Mouse (Mus musculus): ENCODE measurements around the gene Ubn1. TPM values are rescaled to one million over a fixed set of nuclear protein-coding genes. Genes with fewer than 3 reads are reported as not detected.

Gene Ubn1
- total RNA-seq, 2 experiments from 2014 or later, result 24.7 to 25.4 TPM

DNA sequence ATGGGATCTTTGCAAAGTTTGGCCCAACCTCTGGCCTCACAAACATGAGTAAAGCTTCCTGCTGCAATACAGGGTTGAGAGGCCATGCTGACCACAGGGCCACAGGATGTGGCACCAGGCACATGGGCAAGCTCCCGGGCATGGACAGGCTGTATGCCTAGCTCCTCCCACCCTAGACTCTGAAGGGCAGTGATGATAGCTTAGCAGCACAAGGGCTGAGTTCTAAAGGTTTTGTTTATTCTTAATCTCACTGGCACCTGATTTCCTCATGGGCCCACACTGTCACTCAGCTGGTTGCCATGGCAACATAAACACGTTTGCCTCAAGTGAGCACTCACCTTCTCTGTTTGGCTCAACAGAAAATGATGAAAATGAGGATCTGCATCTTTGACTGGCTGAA is 20.0 kb upstream of the Ubn1 start:
- TF ChIP-seq CTCF (IDR thresholded peaks at IDR 0.05), result no peak
- intact Hi-C loops (cut with DNase I), result no loop called here
- Histone ChIP-seq H3K27ac (no peak overlapping the region), H3K4me3 (no peak overlapping the region)
- DNase-seq, result no peak

DNA sequence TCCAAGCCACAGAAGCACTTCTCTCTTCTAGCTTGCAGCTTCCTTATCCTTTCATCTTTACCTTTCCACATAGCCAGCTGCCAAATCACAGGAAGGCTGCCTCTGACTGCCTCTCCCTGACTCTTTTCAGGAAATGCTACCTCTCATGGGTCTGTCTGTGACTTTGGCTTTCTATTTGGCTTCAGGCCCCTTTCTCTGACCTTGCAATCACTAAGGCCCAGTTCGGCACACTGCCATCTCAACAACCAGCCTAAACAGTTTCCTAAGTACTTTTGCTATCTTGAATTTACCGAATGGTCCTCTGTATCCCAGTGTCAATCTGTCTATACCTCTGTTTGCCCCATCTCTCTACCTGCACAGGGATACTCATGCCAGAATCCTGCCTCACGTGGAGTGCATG is 14.3 kb upstream of the Ubn1 start:
- intact Hi-C loops (cut with DNase I), result no loop called here
- Histone ChIP-seq H3K4me3 (no peak overlapping the region), H3K27ac (no peak overlapping the region)
- no peak for DNase-seq
- no peak for TF ChIP-seq CTCF (IDR thresholded peaks at IDR 0.05)

DNA sequence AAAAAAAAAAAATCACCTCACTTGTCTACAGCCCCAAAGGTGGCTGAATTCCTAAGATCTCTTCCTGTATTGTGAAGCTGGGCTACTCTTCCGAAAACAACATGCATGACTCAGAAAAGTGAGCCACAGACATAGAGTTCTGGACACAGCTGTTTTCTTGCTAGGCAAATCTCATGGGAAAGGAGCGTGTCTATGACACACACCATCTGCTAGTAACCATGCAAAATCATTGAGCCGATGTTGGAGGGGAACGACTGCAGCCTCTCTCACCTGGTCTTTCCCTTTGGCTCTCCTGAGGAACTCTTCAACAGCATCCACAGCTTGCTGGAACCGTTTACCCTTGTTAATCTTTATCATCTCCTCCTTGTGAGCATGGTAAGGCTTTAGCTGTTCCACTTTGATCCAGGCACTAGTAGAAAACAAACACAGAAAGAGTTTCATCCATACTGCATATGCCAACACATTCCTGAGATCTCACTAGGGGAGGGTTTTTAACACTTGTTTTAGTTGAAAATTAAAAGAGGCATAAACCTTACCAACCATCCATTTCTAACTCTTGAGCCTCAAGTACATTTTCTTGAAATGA is 13.1 kb upstream of the Ubn1 start:
- no peak for TF ChIP-seq CTCF (IDR thresholded peaks at IDR 0.05)
- DNase-seq, result no peak
- intact Hi-C loops (cut with DNase I), result no loop called here
- H3K27ac ChIP-seq, result no peak overlapping the region
- H3K4me3 ChIP-seq, result no peak overlapping the region

DNA sequence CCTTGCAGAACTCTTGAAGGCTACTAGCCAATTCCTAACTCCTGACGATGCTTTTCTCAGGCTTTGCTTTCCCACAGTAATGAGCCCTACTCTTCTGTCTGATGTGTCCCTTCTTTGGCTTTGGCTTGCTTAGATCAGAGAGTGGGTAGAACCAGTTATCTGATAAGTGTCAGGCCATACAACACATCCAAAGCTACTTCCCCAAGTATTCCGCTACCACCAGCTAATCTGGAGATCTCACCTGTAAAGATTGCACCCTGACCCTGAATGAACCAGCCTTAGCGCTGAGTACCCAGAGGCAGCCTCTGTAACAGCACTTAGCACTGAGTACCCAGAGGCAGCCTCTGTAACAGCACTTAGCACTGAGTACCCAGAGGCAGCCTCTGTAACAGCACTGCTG is 4.5 kb upstream of the Ubn1 start:
- Histone ChIP-seq H3K4me3 (no peak overlapping the region), H3K27ac (no peak overlapping the region)
- no peak for TF ChIP-seq CTCF (IDR thresholded peaks at IDR 0.05)
- no peak for DNase-seq
- intact Hi-C loops (cut with DNase I), result no loop called here

DNA sequence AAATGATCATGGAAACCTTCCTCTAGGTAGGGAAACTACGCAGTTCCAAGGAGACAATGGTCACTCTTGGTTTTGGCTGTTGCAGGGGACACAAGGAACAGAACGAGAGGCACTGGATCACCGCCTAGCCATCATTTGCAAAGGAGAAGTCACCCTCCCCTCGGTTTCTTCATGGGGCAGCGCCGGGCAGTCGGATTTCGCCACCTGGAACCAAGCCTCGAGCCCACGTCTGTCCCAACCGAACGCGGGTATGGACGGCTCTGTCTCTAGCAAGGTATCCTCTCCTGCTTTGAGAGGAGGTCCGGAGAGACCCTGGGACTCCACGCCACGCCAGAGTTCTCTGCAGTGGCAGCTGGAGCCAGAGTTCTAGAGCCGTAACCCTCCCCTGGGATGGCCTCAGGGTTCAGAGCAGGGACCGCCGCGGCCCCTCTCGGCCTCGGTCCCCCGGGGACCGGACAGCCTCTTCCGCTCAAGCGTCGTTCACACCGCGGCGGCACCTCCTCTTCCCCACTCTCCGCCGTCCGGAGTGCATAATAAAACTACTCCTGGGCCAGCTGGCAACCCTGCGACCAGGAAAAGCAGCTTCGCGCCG is 579 bp upstream of the Ubn1 start:
- peak overlapping the region; percentile 99 for H3K27ac ChIP-seq
- no peak for TF ChIP-seq CTCF (IDR thresholded peaks at IDR 0.05)
- intact Hi-C loops (cut with DNase I), result no loop called here
- DNase-seq, result no peak
- H3K4me3 ChIP-seq, result peak overlapping the region; percentile 96

DNA sequence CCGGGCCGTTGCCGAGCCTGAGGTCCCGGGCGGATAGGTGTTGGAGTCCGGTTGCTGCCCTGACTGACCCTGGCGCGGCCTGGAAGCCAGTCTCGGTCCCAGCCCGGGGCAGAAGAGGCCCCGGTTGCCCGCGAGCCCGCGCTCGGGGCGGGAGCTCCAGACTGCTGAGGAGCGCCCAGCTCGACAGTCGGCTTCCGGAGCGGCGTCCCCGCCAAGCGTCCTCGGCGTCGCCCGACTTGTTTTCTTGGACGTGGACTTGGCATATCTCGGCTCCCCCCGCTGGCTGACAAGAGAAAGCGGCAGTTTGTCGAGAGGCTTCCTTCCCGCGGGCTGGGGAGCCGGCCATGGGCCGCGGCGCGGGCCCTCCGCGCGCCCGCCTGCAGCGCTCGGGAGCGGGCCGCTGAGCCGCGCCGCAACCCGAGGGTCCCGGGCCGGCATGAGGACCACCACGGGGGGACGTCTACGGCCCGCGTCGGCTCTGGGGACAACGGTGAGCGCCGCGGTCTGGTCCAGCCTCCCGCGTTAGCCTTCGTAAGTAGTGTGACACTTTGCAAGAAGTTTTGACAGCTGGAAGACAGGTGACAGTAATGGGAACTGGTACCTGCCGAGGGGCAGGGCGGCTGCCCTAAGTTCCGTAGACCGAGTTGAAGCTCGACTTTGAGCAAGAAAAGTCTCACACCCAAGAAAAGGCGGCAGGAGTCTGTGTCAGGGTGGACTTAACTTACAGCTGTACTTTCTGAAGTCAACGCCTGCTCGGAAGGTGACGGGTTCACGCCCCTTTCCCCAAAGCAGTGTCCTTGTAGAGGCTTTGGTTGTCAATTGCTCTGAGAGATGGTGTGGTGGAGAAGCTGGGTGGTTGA is 624 bp downstream of the Ubn1 start:
- peak; percentile 87 for DNase-seq
- TF ChIP-seq CTCF (IDR thresholded peaks at IDR 0.05), result no peak
- Histone ChIP-seq H3K27ac (peak overlapping the region; percentile 99), H3K4me3 (peak overlapping the region; percentile 96)
- intact Hi-C loops (cut with DNase I), result no loop called here

DNA sequence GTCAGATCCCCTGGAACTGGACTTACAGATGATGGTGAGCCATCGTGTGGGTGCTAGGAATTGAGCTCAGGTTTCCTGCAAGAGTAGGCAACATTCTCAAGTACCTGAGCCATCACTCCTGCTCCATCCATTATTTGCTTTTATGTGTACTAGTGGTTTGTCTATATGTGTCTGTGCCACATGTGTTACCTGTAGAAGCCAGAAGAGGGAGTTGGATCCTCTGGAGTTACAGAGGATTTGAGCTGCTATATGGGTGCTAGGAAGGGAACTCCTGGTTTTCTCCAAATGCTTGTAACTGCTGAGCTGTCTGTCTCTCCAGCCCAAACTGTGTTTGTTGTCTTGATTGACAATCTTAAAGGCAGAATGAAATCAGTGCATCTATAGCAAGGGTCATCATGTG is 8.3 kb downstream of the Ubn1 start:
- intact Hi-C loops (cut with DNase I), result loop anchor here (5.0 kb wide), 2 partner anchors 89 to 134 kb away; partner anchors contain the start of gene Sec14l5

DNA sequence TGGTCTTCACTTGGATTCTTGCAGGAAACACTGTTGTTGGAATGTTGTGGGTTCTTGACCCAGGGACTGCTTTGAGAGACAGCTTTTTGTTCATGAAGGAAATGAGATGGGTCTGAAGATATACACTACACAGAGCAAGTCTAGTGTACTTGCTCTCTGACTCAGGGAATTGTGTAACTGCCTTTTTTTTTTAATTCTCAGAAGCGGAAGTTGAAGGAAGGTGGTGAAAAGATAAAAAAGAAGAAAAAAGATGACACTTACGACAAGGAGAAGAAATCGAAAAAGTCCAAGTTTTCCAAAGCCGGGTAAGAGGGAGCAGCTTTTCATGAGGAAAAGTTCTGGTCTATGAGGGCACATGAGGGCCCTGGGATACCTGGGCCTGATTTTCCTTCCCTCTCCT is 13.6 kb downstream of the Ubn1 start:
- intact Hi-C loops (cut with DNase I), result no loop called here
- DNase-seq, result no peak
- no peak for TF ChIP-seq CTCF (IDR thresholded peaks at IDR 0.05)
- no peak overlapping the region for H3K27ac ChIP-seq
- H3K4me3 ChIP-seq, result no peak overlapping the region

More for the DNA sequence above, 8.3 kb downstream of the Ubn1 start:
- DNase-seq, result no peak
- TF ChIP-seq CTCF (IDR thresholded peaks at IDR 0.05), result peak; percentile 51
- Histone ChIP-seq H3K27ac (no peak overlapping the region), H3K4me3 (no peak overlapping the region)

DNA sequence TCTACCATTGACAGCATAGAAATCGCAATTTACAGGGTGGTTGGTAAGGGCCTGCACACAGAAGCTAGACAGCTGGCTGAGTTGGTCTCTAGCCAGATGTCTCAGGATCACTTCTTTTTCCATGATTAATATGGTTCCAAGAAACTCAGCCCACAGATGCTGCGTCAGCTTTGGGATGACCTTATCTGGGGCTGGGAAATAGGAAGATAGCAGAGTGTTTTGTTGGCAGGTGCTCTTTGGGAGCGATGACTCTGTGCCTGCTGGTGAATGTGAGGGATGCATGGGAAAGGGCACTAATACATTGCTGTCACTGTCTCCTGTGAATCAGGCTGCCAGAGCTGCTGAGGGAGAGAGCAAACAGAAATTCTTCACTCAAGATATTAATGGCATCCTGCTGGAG is 20.5 kb downstream of the Ubn1 start:
- no peak for TF ChIP-seq CTCF (IDR thresholded peaks at IDR 0.05)
- peak overlapping the region; percentile 71 for H3K27ac ChIP-seq
- peak; percentile 54 for DNase-seq
- intact Hi-C loops (cut with DNase I), result no loop called here
- H3K4me3 ChIP-seq, result no peak overlapping the region

DNA sequence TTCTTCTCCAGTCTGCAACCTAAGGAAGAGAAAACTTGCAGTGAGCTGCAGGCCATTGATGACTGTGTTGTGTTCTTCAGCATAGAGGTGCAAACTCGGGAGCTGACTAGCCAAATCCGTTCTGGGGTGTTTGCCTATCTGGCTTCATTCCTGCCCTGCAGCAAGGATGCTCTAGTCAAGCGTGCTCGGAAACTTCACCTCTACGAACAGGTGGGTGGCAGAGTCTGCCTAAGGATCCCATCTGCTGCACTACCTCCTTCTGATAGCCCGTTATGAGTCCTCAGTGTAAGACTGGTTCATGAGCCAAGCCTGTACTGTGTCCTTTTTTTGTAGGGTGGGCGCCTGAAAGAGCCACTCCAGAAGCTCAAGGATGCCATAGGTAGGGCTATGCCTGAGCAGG is 22.1 kb downstream of the Ubn1 start:
- Histone ChIP-seq H3K4me3 (no peak overlapping the region), H3K27ac (no peak overlapping the region)
- no peak for TF ChIP-seq CTCF (IDR thresholded peaks at IDR 0.05)
- intact Hi-C loops (cut with DNase I), result no loop called here
- DNase-seq, result no peak

DNA sequence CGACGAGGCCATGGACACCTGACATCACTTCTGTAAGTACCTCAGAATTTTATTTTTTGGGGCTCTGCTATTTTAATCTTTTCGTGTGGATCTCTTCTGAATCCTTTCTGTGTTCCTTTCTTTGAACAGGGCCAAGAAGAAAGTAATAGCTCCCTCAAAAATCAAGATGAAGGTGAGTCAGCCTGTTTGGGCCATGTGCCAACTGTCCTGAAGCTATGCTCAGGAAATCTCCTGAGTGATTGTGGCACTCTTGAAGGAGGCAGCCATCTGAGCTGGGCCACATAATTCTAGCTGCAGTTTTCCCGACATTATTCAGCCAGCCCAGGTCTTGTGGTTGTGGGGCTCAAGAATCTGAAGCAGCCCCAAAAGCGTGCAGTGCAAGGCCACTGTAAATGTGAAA is 24.5 kb downstream of the Ubn1 start:
- intact Hi-C loops (cut with DNase I), result no loop called here

DNA sequence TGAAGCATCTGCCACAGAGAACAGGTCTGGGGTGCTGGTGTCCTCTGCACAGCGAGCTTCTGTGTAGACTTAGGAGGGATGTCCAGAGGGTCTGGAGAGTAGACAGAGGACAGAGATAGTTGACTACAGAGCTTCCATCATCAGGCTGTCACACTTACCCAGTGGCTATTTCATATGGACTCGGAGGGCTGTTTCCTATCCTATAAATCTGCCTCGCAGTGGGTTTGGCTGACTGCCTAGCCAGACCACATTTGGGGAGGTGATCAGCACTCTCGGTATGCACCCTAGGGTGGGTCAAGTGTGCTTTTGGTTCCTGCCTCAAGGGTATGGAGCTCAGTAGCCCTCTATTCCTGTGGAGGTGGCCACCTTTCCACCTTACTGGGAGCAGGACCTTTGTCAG is 35.3 kb downstream of the Ubn1 start:
- Histone ChIP-seq H3K4me3 (no peak overlapping the region), H3K27ac (no peak overlapping the region)
- no peak for TF ChIP-seq CTCF (IDR thresholded peaks at IDR 0.05)
- no peak for DNase-seq
- intact Hi-C loops (cut with DNase I), result no loop called here

More for the DNA sequence above, 24.5 kb downstream of the Ubn1 start:
- TF ChIP-seq CTCF (IDR thresholded peaks at IDR 0.05), result no peak
- no peak for DNase-seq
- Histone ChIP-seq H3K27ac (no peak overlapping the region), H3K4me3 (no peak overlapping the region)

DNA sequence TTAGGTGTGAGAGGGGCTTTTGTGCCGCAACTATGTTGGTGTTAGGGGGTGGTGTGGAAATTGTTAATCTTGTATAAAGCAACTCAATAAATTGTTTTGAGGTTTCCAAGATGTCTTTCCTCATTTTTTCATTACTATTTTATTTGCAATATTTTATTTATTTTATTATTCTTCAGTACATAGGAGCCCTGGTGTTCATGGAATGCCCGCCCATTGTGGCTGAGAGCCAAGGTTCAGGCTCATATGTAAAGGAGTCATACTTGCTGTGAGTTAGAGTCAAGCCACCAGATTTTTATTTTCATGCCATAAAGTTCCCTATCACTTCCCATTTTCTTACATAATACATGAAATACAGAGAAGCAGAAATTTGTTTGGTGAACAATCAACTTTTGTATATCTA is 36.3 kb downstream of the Ubn1 start:
- no peak for DNase-seq
- TF ChIP-seq CTCF (IDR thresholded peaks at IDR 0.05), result no peak
- Histone ChIP-seq H3K4me3 (no peak overlapping the region), H3K27ac (no peak overlapping the region)
- intact Hi-C loops (cut with DNase I), result no loop called here

Data from gastrocnemius, adult 2 months (tissue).